Mouse (Mus musculus) cortical plate, adult 2 months (tissue): ENCODE measurements at regions not wholly inside any gene's neighbourhood (a gene's known extent, or its start where the extent isn't known, plus 50 kb on each side); places are given as distances from the start of the nearest gene placed in this dataset.

ENCODE experiments used
- H3K27ac ChIP-seq: fragments of 200-500 bp; 2 replicates; pipeline ENCODE4 v1.5.1; 2012; ENCODE audit warnings: low read length, control low read depth, inconsistent platforms; ENCODE audit not compliant: insufficient read depth
- H3K4me1 ChIP-seq: fragments of 200-500 bp; 2 replicates; pipeline ENCODE4 v1.6.1; 2011; ENCODE audit warnings: low read length; ENCODE audit not compliant: control insufficient read depth, insufficient read depth
- H3K4me3 ChIP-seq: fragments of 200-500 bp; 2 replicates; pipeline ENCODE4 v1.5.1; 2011; ENCODE audit warnings: mild to moderate bottlenecking, low read length, control low read depth; ENCODE audit not compliant: insufficient read depth
- CTCF ChIP-seq: fragments of 200-500 bp; IDR thresholded peaks from 2 replicates; pipeline ENCODE4 v1.5.1; 2011; ENCODE audit warnings: mild to moderate bottlenecking, control low read depth, low read length; ENCODE audit not compliant: insufficient read depth; ENCODE audit errors: extremely low read depth
- POLR2A ChIP-seq: fragments of 200-500 bp; IDR thresholded peaks from 2 replicates; pipeline ENCODE4 v1.6.1; 2011; ENCODE audit warnings: mild to moderate bottlenecking, low read length, control low read depth; ENCODE audit not compliant: insufficient read depth; ENCODE audit errors: extremely low read depth

DNA sequence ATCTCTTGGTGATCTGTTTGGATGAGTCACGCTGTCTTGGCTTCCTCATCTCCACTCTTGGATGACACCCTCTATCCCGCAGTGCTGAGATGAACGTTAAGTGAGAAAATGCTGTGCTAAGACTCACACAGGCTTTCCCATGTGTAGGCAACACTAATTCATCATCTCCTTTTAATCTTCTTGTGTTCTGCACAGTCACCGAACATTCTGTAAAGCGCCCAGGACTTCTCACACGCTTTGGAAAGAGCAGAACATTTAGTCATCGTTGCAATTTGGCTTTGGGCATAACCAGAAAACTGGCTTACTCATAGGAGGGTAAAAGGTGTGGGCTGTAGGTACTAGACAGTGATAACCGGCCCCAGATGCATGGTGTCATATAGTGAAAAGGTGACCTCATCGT, 94.9 kb downstream of the Plppr4 start:
- H3K4me1 ChIP-seq, result no peaks in the 10 kb centered on the region
- H3K27ac ChIP-seq, result no peak overlapping the region; the same call in 1 of the 2 replicates
- H3K4me3 ChIP-seq, result no peak overlapping the region
- no peak for TF ChIP-seq POLR2A
- TF ChIP-seq CTCF, result no peak

DNA sequence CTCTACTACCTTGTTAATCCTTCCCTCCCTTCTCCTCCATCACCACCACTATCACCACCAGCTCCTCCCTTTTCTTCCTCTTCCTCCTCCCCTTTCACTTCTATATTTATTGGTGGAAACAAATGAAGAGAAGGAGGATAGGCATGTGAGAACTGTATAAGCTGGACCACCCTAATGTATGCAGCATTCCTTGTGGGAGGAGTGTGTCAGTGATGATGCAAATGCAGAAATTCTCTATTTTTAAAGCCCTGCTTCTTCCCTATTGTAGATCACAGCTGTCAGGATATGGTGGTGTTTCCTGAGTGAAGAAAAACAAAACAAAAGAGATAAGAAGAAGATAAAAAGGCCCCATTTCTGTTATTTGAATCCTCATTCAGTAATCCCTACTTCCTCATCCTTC, 112.8 kb downstream of the Plppr4 start:
- H3K27ac ChIP-seq, result no peak overlapping the region
- no peaks in the 10 kb centered on the region; the same call in 1 of the 2 replicates for H3K4me1 ChIP-seq
- no peak overlapping the region for H3K4me3 ChIP-seq
- TF ChIP-seq CTCF (no peak), POLR2A (no peak)

DNA sequence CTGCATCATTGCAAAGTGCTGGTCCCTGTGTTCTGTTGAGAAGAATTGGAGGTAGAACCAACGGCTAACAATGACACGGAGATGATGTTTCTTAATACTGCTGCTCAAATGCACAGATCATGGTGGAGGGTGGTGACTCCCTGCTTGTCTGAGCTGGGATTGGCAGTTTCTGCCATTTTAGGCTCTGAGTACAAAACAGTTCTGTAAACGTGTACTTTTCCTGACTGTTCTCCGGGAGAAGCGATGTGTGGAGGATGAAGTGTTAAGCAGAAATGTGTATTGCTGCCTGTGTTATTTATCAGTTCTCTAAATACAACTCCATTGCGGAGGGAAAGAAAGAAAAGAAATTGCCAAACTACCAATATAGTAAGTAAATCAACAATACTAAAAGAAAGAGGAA, 118.9 kb downstream of the Plppr4 start:
- Histone ChIP-seq H3K4me1 (peaks cover 1% of the 10 kb centered on the region; the same call in 1 of the 2 replicates), H3K4me3 (no peak overlapping the region), H3K27ac (no peak overlapping the region)
- TF ChIP-seq CTCF, result no peak
- TF ChIP-seq POLR2A, result no peak

DNA sequence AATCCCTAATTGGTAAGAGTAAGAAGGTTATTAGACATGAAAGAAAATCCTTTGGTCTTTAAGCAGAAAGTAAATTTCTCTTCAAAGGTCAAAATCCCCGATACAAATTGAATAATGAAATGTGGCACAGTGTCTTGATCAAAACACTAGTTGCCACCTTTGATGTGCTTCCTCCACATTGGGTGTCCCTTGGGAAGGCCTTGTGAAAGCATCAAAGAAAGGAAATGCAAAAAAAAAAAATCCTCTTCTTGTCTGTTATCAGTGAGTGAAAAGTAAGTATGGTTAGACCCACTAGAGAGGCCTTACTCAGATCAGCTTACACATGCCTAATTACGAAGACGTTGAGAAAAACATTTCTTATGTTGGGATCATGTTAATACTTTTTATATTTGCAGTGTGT, 134.1 kb downstream of the Plppr4 start:
- Histone ChIP-seq H3K4me3 (no peak overlapping the region), H3K27ac (no peak overlapping the region), H3K4me1 (no peaks in the 10 kb centered on the region)
- no peak for TF ChIP-seq CTCF
- no peak for TF ChIP-seq POLR2A

DNA sequence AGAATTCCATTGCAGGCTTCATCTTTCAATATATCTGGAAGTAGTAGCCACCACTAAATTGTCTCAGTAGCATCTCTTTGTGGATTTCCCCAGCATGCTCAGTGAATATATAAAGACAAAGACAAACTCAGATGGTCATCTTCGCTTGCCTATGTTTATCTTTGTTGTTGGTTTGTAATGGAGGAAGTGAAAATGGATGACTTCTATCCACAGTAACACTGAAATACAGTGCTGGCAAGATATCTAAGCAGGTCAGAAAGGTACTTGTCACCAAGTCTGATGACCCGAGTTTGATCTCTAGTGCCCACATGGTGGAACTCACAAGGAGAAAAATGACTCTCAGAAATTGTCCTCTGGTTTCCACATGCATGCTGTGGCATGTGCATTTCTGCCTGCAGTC, 135.6 kb downstream of the Plppr4 start:
- Histone ChIP-seq H3K4me3 (no peak overlapping the region), H3K27ac (no peak overlapping the region), H3K4me1 (no peaks in the 10 kb centered on the region)
- TF ChIP-seq CTCF, result no peak
- no peak for TF ChIP-seq POLR2A

DNA sequence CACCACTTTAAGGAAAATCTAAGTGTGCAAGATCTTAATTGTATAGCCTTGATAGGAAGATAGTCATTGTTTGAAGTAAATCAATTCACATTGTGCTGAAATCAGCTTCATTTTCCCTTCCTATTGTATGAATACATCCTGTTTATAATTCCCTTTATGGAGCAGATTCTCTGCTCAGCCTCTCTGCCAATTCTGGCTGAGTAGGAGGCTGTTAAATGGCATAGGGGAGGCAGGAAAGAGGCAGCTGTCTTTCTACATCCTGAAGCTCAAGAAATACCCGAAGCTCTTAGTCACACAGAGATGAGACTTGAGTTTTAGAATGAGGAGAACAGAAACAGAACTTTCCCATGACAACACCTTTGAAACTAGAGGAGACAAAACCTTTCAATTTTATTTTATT, 142.7 kb downstream of the Plppr4 start:
- Histone ChIP-seq H3K4me3 (no peak overlapping the region), H3K4me1 (no peaks in the 10 kb centered on the region), H3K27ac (no peak overlapping the region)
- TF ChIP-seq CTCF (no peak), POLR2A (no peak)

DNA sequence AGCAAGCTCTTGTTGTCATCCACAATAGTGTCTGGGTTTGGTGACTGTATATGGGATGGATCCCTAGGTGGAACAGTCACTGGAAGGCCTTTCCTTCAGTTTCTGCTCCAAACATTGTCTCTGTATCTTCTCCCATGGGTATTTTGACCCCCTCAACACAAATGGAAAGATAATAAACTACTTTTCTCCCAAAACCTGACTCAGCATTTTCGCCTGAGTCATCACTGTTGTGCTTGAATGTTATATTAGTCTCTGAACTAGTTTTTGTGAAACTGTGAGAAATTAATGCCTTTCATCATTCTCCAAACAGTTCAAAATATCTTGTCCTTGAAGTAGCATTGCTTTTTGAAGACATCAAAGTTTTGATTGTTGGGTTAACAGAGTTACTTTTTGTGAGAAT, 168.8 kb downstream of the Plppr4 start:
- Histone ChIP-seq H3K4me1 (no peaks in the 10 kb centered on the region), H3K27ac (no peak overlapping the region), H3K4me3 (no peak overlapping the region)
- TF ChIP-seq POLR2A (no peak), CTCF (no peak)

DNA sequence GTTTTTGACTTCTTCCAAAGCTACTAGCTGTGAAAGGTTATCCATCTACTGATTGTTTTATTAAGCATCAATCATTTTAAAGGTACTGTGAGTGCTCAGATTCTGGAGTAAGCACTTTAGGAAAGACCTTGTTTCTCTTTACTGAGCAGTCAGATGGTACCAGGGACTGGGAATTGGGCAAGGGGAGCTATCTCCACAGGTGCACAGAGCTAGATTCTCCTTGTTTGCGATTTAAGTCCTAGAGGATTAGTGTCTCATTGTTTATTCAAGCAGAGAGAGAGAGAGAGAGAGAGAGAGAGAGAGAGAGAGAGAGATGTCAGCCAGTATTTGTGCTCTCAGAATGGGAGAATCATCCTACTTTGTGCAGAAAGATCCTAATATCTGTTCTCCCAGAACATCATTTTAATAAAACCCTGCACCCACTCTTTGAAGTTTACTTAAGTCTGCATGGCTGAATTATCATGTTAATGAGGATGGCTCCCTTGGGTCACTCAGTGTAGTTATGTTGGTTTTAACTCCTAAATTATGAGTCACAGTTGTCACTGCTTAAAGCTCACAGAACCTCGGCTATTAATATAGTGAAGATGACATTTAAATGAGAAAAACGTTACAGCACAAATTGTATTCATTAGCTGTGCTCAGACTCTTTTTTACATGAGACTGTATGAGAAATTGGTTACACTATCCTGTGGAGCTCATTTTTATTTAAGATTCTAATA, 171.7 kb downstream of the Plppr4 start:
- Histone ChIP-seq H3K4me3 (no peak overlapping the region), H3K27ac (no peak overlapping the region), H3K4me1 (no peaks in the 10 kb centered on the region)
- no peak for TF ChIP-seq CTCF

DNA sequence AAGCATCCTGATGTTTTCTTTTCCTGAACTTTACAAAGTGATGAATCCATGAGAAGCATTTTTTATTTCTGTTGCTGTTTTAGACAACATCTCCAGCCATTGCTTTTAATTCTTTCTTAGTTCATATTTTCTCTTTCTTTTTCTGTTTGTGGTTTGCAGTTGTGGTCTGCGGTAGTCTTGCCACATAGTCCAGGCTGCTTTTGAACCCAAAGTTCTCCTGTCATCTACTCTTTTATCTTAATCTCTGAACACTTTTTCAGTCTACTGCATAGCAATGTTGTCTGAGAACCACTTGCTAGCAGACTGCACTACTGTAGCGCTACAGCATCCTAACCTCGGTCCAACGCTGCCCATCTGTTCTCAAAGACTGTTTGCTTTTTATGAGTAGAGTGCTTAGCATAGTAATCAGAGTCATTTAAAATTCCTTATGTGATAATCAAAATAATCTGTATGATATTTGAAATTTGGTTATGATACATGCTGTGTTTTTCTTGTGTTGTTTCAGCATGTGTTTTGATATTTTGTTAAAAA, 177.0 kb downstream of the Plppr4 start:
- H3K4me3 ChIP-seq, result no peak overlapping the region
- H3K27ac ChIP-seq, result no peak overlapping the region
- no peak for TF ChIP-seq CTCF
- no peak for TF ChIP-seq POLR2A
- no peaks in the 10 kb centered on the region for H3K4me1 ChIP-seq

DNA sequence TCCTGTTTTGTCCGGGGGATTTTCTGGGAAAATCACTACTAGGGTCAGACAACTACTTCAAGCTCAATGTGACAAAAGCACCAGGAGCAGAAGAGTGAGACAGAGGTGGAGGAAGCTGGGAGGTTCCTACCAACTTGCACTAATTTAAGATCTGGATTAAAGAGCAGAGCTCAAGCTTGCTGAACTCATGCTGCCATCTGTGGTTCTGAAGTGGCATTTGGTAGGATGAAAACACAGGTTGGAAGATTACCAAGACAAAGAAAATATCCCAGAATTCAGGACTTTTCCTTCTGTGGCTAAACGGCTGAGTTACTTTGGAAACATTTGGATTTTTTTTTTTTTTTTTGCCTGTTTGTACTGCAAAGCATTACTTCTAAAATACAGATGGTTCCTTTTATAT, 190.9 kb downstream of the Plppr4 start:
- TF ChIP-seq CTCF (no peak), POLR2A (no peak)
- no peaks in the 10 kb centered on the region for H3K4me1 ChIP-seq
- H3K27ac ChIP-seq, result no peak overlapping the region
- no peak overlapping the region for H3K4me3 ChIP-seq
